Mouse (Mus musculus) small intestine, adult 2 months (tissue): Measurements from ENCODE around the gene Mia2.

ENCODE experiments used
- CTCF ChIP-seq: fragments of 200-500 bp; IDR thresholded peaks from 2 replicates; pipeline ENCODE4 v1.5.1; 2012; ENCODE audit warnings: low read depth, mild to moderate bottlenecking, control low read depth, inconsistent platforms, low read length, moderate library complexity, mixed read lengths; ENCODE audit not compliant: insufficient replicate concordance, insufficient read length; ENCODE audit errors: extremely low read depth
- POLR2A ChIP-seq: fragments of 200-500 bp; IDR thresholded peaks from 2 replicates; pipeline ENCODE4 v1.6.1; 2012; ENCODE audit warnings: low read depth, mild to moderate bottlenecking, control low read depth, inconsistent platforms, low read length, moderate library complexity

DNA sequence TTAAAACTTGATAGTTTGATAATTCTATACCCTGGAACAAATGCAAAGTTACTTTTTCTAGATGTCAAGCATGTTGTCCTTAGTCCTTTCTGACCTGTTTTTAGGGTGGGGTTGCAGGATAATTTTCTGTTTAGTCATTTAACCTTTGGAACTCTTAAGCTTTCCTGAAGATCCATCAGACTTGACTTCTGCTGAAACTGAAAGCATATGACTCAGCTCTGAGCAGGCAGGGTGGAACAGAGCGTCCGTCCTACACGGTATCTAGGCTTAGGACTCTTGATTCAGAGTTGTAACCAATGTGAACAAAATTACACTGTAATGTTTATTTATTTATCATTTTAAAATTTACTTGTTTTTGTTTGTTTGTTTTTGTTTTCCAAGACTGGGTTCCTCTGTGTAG is 17.7 kb upstream of the Mia2 start:
- TF ChIP-seq CTCF (no peak), POLR2A (no peak)
